Mouse (Mus musculus) thymus, adult 2 months (tissue): ENCODE measurements around the gene Trpv5. TPM values are rescaled to one million over a fixed set of nuclear protein-coding genes. Genes with fewer than 3 reads are reported as not detected.
A peak's percentile ranks its signal among the peaks of the same experiment; 100 is the strongest.

ENCODE experiments used
- DNase-seq: peaks from one replicate; pipeline ENCODE4 v3.0.0; 2021
- H3K27ac ChIP-seq: fragments of 200-500 bp; 2 replicates; pipeline ENCODE4 v1.5.1; 2012; ENCODE audit warnings: low read length, control low read depth; ENCODE audit not compliant: control insufficient read depth, insufficient read depth
- H3K27me3 ChIP-seq: fragments of 200-500 bp; 2 replicates; pipeline ENCODE4 v1.6.1; 2012; ENCODE audit warnings: mild to moderate bottlenecking, low read length, moderate library complexity, mixed read lengths; ENCODE audit not compliant: control insufficient read depth, insufficient read depth
- H3K36me3 ChIP-seq: fragments of 200-500 bp; 2 replicates; pipeline ENCODE4 v1.6.1; 2012; ENCODE audit warnings: mild to moderate bottlenecking, low read length, moderate library complexity; ENCODE audit not compliant: control insufficient read depth, insufficient read depth
- H3K4me1 ChIP-seq: fragments of 200-500 bp; replicated peaks from 2 replicates; pipeline ENCODE4 v1.6.1; 2012; ENCODE audit warnings: low read length; ENCODE audit not compliant: control insufficient read depth, insufficient read depth
- H3K4me3 ChIP-seq: fragments of 200-500 bp; 2 replicates; pipeline ENCODE4 v1.5.1; 2012; ENCODE audit warnings: mild to moderate bottlenecking, low read length, control low read depth, moderate library complexity; ENCODE audit not compliant: control insufficient read depth, insufficient read depth
- CTCF ChIP-seq: fragments of 200-500 bp; IDR thresholded peaks from 2 replicates; pipeline ENCODE4 v1.5.1; 2012; ENCODE audit warnings: mild to moderate bottlenecking, control low read depth, low read length, moderate library complexity, borderline replicate concordance; ENCODE audit not compliant: control insufficient read depth, poor library complexity, insufficient read depth; ENCODE audit errors: extremely low read depth
- POLR2A ChIP-seq: fragments of 200-500 bp; IDR thresholded peaks from 2 replicates; pipeline ENCODE4 v1.6.1; 2012; ENCODE audit warnings: mild to moderate bottlenecking, low read length, control low read depth, moderate library complexity; ENCODE audit not compliant: control insufficient read depth, poor library complexity, insufficient read depth; ENCODE audit errors: extremely low read depth
- WGBS: fragments of 180-500 bp; shearing (Covaris S2); methylation state at CpG from one replicate; pipeline ENCODE4 v1.1.7; 2018; 5-methylcytosine and 5-hydroxymethylcytosine counted together
- polyA plus RNA-seq: library from polyadenylated mRNA; depleted of rRNA; stranded (reverse); fragments of >200 nt; gene quantifications from 2 replicates; pipeline ENCODE4 v1.2.3, GENCODE M21; 2012

Trpv5 gene
- polyA plus RNA-seq, 1 experiment, result not detected

GRCm38 (mm10) chr6:41637393-41637792 lies 43.2 kb downstream of the Trpv5 start:
- TF ChIP-seq POLR2A (no peak), CTCF (no peak)
- Histone ChIP-seq H3K27me3 (no peaks in the 10 kb centered on the region), H3K4me1 (peaks cover 3% of the 10 kb centered on the region; the same call in 1 of the 2 replicates), H3K27ac (no peak overlapping the region), H3K4me3 (no peak overlapping the region), H3K36me3 (no peaks in the 10 kb centered on the region)
- WGBS, result 87% methylated on average over 1 of the region's 1 CpGs
- no peak for DNase-seq

- no peak for TF ChIP-seq POLR2A
- no peaks in the 10 kb centered on the region for H3K36me3 ChIP-seq
- no peak within 1 kb of the TSS for H3K4me3 ChIP-seq
- DNase-seq, result no peak
- no peak within 1 kb of the TSS for H3K27ac ChIP-seq
- peaks cover 3% of the 10 kb centered on the region; the same call in 1 of the 2 replicates for H3K4me1 ChIP-seq
- H3K27me3 ChIP-seq, result no peaks in the 10 kb centered on the region
- WGBS, result 92% methylated on average over 5 of the region's 5 CpGs
Measured at GRCm38 (mm10) chr6:41636178-41636577, 44.4 kb downstream of the Trpv5 start, which contains the start of gene Trpv6. Gene Trpv6 (minus strand): TSS chr6:41636405.

- DNase-seq, result no peak
- no peaks in the 10 kb centered on the region for H3K36me3 ChIP-seq
- H3K4me3 ChIP-seq, result no peak overlapping the region
- peaks cover 2% of the 10 kb centered on the region; the same call in 1 of the 2 replicates for H3K4me1 ChIP-seq
- H3K27me3 ChIP-seq, result no peaks in the 10 kb centered on the region
- TF ChIP-seq POLR2A (no peak), CTCF (no peak)
- WGBS, result 82% methylated on average over 1 of the region's 1 CpGs
- no peak overlapping the region for H3K27ac ChIP-seq
Measured at GRCm38 (mm10) chr6:41635211-41635610, 45.4 kb downstream of the Trpv5 start.

GRCm38 (mm10) chr6:41631549-41631948 lies 49.0 kb downstream of the Trpv5 start:
- WGBS, result 92% methylated on average over 4 of the region's 4 CpGs
- no peak for DNase-seq
- Histone ChIP-seq H3K4me3 (no peak overlapping the region), H3K4me1 (no peaks in the 10 kb centered on the region), H3K27me3 (no peaks in the 10 kb centered on the region), H3K27ac (no peak overlapping the region), H3K36me3 (no peaks in the 10 kb centered on the region)
- TF ChIP-seq POLR2A (no peak), CTCF (no peak)

GRCm38 (mm10) chr6:41630791-41631190 lies 49.8 kb downstream of the Trpv5 start:
- no peak for DNase-seq
- Histone ChIP-seq H3K36me3 (no peaks in the 10 kb centered on the region), H3K4me1 (no peaks in the 10 kb centered on the region), H3K4me3 (no peak overlapping the region), H3K27me3 (no peaks in the 10 kb centered on the region), H3K27ac (no peak overlapping the region)
- 84% methylated on average over 2 of the region's 2 CpGs for WGBS
- TF ChIP-seq CTCF (no peak), POLR2A (no peak)

GRCm38 (mm10) chr6:41628180-41628579 lies 52.4 kb downstream of the Trpv5 start:
- no peaks in the 10 kb centered on the region for H3K36me3 ChIP-seq
- WGBS, result 24% methylated on average over 1 of the region's 1 CpGs
- TF ChIP-seq POLR2A (no peak), CTCF (no peak)
- H3K27ac ChIP-seq, result no peak overlapping the region
- no peaks in the 10 kb centered on the region for H3K27me3 ChIP-seq
- no peaks in the 10 kb centered on the region for H3K4me1 ChIP-seq
- DNase-seq, result no peak
- H3K4me3 ChIP-seq, result no peak overlapping the region

GRCm38 (mm10) chr6:41622661-41623060 lies 57.9 kb downstream of the Trpv5 start:
- peak; percentile 63 for DNase-seq
- WGBS, result 83% methylated on average over 9 of the region's 9 CpGs

More at GRCm38 (mm10) chr6:41622661-41623060, 57.9 kb downstream of the Trpv5 start:
- H3K27ac ChIP-seq, result no peak overlapping the region
- peaks cover 31% of the 10 kb centered on the region for H3K36me3 ChIP-seq
- TF ChIP-seq CTCF (peak; percentile 66; the same call in 1 of the 2 replicates), POLR2A (no peak)
- no peaks in the 10 kb centered on the region for H3K27me3 ChIP-seq
- no peak overlapping the region for H3K4me3 ChIP-seq
- H3K4me1 ChIP-seq, result no peaks in the 10 kb centered on the region
